Mouse (Mus musculus) heart, postnatal 25 days (tissue): ENCODE measurements around the gene Krtap21-1. TPM values are rescaled to one million over a fixed set of nuclear protein-coding genes. Genes with fewer than 3 reads are reported as not detected.

Experiments used
- DNase-seq: peaks from one replicate; pipeline ENCODE4 v3.0.0; 2022; ENCODE audit warnings: low spot score
- intact Hi-C: fragments of 180-260 bp; cut with DNase I; formaldehyde crosslinking; loops from one replicate; pipeline ENCODE4 v1.15.1; 2025
- total RNA-seq, 2 experiments: library from RNA; stranded (reverse); gene quantifications; 2 replicates each; pipeline ENCODE4 v1.2.3; 2021

Gene Krtap21-1
- total RNA-seq, result not detected

DNA sequence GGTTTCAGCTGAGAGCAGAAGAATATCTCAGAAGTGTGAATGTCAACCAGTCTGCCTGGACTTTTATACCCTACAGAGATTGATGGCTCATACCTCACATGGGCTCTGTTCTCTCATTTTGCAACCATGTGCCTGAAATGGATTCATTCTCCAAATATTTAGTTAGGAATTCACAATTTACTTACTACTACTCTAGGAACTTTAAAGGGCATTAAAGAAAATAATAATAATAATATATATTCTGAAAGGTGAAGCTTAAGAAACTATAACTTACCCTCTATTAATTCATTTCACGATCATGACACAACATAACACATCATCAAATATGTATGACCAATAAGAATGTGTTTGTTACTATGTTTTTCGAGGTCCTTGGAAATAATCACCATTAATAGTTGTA, at the start of gene Krtap21-1:
Gene Krtap21-1 (minus strand): TSS at position 101 of the 400 bp plus-strand sequence.
- DNase-seq, result no peak
- intact Hi-C loops, result no loop called here

DNA sequence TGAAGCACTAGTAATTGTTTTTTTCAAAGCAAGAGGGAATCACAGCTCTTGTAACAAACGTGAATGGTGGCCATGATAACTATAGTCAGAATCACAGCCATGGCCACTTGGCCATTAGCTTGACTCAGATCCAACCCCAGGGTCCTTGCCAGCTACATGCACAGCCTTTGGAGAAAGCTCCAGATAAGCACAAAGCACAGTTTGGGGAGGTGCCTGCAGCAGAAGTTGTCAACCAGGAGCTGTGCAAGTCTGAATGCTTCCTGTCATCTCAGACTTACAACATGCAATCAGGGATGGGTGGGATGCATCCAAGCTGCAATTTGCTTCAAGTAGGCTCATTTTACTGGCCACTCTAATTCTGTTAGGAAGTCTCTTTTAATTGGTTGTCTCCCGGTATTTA, 25.9 kb upstream of the Krtap21-1 start:
- no peak for DNase-seq

DNA sequence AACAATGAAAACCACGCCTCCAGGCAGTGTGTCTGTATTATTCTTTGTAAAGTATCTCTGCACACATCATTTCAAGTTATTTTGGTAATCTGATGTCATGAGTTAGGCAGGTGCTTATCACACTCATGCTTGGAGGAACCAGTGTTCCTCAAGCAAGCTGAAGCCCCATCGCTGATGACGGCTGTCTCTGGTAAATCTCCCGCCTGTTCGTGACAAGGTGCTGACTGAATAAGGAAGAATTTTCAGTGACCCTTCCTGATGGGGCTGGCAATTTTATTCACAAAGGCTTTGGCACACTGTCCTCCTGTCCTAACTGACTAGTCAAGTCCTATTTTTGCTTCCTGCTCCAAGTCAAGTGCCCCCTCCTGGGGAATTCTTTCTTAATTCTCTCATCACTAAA, 21.6 kb upstream of the Krtap21-1 start:
- DNase-seq, result no peak
- intact Hi-C loops, result no loop called here

More for the DNA sequence above, 25.9 kb upstream of the Krtap21-1 start:
- intact Hi-C loops, result no loop called here

DNA sequence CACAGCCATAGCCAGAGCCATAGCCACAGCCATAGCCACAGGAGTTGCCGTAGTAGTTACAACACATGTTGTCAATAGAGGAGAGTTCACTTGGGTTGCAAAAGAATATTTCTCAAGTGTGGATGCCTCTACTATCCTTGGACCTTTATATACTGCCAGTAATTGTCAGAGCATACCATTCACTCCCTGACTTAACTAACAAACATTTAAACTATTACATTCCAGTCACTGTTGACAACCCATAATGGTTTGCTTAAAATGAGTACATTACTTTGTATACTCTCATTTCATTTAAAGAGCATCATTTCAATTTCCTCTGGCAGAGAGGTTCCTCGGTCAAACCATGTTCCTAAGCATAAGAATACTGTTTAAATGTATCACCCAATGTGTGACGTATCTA, 16.3 kb upstream of the Krtap21-1 start, which contains the start of gene Krtap6-2:
Gene Krtap6-2 (minus strand): TSS at position 101 of the 400 bp plus-strand sequence.
- no peak for DNase-seq
- intact Hi-C loops, result no loop called here

DNA sequence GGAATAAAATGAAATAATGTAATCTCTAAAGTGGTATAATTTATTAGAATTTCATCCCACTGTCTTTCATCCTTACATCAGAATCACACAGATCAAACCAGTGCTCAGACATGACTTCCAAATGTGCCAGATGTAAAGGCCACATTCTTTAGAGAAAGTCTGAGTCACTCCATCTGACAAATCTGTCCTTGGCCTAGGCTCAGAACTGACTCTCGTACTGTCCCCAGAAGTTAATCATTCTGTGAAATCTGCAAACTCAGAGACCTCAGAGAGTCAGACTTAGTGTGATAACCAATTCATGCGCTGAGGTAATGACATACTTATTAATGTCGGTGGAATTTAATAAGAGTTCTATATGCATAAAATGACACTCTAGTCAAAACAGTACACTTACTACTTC, 12.6 kb upstream of the Krtap21-1 start:
- DNase-seq, result no peak
- intact Hi-C loops, result no loop called here

DNA sequence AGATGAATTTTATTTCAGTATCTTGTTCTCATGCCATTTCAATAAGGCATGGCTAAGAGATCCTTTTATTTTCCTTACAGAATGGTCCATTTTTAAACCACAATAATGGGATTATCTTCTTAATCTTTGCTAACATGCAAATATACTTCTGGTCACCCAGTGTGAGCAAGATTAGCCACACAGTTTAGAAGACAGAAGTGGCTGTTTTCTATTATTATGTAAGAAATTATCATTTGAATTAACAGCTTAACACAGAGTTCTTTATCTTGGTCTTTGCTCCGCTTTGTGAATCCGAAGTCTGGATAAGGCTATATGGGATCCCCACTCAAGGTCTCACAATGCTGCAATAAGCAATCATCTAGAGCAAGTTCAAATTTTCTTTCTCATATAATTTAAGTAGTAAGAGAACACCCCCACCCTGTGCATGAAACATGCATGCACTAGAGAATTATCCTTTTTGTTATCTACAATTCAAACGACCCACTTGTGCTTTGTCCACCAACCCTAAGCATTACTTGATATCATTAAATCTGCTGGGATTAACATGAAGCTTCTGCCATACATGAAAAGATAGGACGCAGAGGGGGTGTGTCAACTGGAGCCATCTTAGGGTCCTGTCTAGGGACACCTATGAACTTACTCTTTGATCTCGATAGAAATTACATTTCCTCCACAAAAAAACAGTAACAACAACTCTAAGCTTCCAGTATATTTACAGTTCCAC, 6.8 kb upstream of the Krtap21-1 start:
- no peak for DNase-seq

DNA sequence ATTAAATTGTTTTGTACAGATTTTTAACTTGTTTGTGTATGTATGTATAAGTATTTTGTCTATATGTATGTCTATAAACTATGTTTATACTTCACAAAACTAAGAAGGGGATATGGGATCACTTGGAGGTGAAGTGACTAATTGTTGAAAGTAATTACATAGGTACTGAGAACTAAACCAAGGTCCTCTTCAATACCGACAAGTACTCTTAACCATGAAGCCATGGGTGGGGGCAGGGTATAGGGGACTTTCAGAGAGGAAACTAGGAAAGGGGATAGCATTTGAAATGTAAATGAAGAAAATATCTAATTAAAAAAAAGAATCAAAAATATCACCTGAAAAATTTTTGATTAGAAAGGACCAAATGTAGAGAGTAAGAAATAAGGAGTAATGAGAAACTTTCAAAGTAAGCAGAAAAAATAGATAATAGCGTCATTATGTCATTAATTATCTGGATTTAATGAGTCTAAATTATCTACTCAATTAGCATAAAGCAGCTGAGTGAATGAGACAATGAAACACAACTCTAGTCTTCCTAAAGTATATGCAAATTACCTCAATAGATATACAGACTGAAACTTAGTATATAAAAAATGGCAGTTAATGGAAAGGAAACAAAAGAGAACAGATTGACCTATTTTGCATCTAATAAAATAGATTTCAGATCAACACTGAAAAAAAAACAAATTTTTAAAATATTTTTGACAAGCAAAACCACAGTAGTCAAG, 30.8 kb downstream of the Krtap21-1 start:
- intact Hi-C loops, result no loop called here
- DNase-seq, result no peak

More for the DNA sequence above, 6.8 kb upstream of the Krtap21-1 start:
- intact Hi-C loops, result no loop called here

Other genes with a start within 250 kb of the Krtap21-1 start
- gene Gm9789, start 245.9 kb downstream of the Krtap21-1 start, total RNA-seq, result not detected
- gene Gm7735, start 234.4 kb downstream of the Krtap21-1 start, total RNA-seq, result not detected
- not detected for gene 1110057P08Rik, start 229.1 kb downstream of the Krtap21-1 start, total RNA-seq
- not detected for gene Krtap20-2, start 198.0 kb downstream of the Krtap21-1 start, total RNA-seq
- not detected for gene Krtap6-2, start 16.2 kb upstream of the Krtap21-1 start, total RNA-seq
- gene Krtap8-1, start 84.1 kb upstream of the Krtap21-1 start, total RNA-seq, result not detected
- not detected for gene Krtap7-1, start 104.5 kb upstream of the Krtap21-1 start, total RNA-seq
- not detected for gene Krtap11-1, start 167.3 kb upstream of the Krtap21-1 start, total RNA-seq